Mouse (Mus musculus) splenic B cell, adult 2 months (primary cell): ENCODE results near the gene Arhgap24.

ENCODE experiments used
- DNase-seq: peaks from one replicate; pipeline ENCODE4 v3.0.0-alpha.2; 2011; ENCODE audit warnings: low read depth, low spot score
- H3K27me3 ChIP-seq: 2 replicates; pipeline ENCODE4 v1.6.1; 2012; ENCODE audit warnings: mild to moderate bottlenecking, low read length, moderate library complexity, mixed read lengths; ENCODE audit not compliant: control insufficient read depth, poor library complexity, insufficient read depth, severe bottlenecking
- H3K36me3 ChIP-seq: 2 replicates; pipeline ENCODE4 v1.6.1; 2012; ENCODE audit warnings: mild to moderate bottlenecking, low read length, moderate library complexity, mixed read lengths; ENCODE audit not compliant: control insufficient read depth, poor library complexity, insufficient read depth, severe bottlenecking

Gene Arhgap24

DNA sequence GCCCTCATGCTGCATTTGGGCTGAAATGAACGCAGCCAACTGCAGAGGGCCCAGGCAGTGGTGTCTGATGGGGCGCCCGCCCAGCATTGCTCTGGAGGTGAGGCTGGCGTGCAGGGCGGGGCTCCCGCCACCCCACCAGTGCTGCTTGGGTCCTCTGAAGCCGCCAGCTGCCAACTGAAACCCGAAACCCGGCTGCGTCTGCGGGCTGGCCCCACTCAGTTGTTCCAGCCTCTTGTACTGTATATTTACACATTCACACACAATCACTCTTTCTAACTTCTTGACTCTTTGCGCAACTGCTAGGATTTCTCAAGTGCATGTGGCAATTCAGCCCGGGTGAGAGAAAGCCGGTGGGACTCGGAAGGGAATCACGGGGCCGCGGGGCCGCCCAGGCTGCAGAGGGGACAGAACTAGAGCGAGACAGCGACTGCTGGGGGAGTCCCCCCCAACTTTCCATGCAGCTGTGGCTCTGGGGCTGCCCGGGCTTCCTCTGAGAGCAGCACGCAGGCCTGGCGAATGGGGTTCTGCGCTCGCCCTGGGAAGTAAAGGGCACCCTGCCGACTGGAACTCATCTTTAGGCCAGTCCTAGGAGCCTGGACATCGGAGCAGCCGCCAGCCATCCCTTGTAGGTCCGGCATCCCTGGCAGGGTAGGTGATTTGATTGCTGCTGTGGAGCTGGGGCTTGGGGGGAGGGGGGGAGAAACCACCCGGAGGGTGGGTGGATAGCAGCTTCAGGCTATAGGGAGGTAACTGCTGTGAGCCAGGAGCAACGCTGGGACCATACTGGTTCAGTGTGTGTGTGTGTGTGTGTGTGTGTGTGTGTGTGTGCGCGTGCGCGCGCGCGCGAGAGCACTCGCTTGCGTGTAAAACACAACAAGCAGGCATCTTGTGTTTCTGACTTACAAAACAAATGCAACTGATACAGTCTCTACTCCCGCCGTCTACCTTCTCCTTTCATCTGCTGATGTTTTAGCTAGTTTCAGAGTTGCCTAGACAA, at the start of gene Arhgap24:
Gene Arhgap24, plus strand, starts transcription at position 177 of the 997 bp plus-strand sequence.
- DNase-seq, result peak; percentile 83
- Histone ChIP-seq H3K27me3 (no peaks in the 10 kb centered on the region), H3K36me3 (no peaks in the 10 kb centered on the region)

DNA sequence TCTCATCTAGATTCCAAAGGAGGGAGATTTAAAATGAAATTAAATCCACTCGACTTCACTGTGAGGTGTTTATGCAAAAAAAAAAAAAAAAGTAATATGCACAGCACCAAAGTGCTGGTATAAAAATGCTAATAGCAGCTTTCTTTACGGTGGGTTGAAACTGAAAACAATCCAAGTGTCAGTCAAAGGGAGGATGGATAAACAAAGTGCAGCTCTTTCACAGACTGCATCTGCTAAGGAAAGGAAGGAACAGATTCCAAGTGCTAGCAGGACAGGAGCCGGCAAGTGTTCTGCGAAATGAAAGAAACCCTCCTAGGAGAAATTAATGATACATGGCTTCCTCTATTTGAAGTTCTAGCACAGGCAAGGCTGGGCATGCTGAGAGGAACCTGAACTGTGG, 47.0 kb upstream of the Arhgap24 start:
- no peak for DNase-seq
- Histone ChIP-seq H3K36me3 (no peaks in the 10 kb centered on the region), H3K27me3 (no peaks in the 10 kb centered on the region)

DNA sequence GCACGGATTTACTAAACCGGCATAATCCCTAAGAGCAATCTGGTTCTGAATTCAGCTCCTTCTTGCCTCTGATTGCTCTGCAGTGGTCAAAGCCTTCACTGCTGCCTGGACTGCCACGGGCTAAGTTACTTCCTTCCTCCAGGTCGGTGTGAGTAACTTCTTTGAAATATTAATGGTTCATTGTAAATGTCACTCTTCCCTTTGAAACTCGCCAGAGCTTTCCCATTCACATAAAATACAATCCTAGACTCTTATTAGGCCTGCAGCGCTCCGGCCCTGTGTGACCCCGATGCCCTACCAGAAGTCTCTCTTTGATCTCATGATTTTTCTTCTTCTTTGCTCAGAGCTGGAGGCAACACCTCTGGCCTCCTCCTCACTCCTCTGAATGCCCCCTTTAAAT, 44.6 kb upstream of the Arhgap24 start:
- H3K27me3 ChIP-seq, result no peaks in the 10 kb centered on the region
- no peak for DNase-seq
- no peaks in the 10 kb centered on the region for H3K36me3 ChIP-seq

DNA sequence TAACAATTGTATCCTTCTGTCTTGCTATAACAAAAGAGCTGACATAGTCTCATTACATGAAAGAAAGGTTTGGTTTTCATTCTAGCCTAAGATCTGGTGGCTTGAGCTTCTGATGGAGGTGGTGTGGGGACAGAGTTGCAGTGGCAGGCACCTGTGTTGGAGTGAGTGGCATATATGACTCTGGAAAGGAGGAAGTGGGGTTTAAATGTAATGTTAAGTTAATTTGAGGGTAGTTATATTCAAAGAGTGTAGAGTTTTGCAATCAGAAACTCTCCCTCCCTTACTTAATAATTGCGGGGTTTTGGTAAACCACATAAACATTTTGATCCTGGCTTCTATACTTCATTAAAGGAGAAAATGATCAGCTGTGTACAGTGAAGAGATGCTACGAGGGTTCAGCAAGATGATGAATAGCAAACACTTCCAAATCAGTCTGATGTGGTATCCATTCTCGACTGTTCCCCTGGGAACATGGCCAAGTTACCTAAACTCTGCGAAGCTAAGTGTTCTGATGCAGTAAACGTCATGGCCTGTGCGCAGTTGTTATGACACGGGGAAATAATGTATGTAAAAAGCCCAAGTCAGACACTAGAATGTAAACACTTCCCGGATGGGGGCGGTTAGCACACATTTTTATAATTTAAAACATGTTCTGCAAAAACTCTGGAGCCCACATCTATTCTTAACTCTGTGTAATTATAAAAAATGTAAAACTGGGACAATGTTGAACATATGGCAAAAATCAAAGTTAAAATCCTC, 41.9 kb upstream of the Arhgap24 start:
- DNase-seq, result no peak
- Histone ChIP-seq H3K27me3 (no peaks in the 10 kb centered on the region), H3K36me3 (no peaks in the 10 kb centered on the region)

DNA sequence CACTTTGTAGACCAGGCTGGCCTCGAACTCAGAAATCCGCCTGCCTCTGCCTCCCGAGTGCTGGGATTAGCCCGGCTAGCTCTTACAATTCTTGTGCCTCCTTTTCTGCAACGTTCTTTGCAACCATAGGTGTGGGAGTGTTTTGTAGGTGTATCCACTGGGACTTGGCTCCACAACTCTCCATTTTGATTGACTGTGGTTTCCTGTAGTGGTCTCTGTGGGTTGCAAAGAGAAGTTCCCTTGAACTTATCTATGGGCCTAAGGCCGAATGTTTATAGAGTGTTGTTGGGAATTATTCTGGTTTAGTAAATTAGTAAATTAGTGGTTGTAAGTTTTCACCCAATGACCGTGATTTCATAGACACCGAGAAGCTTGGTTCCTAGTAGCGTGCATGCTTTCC, 33.8 kb upstream of the Arhgap24 start:
- DNase-seq, result no peak
- Histone ChIP-seq H3K36me3 (no peaks in the 10 kb centered on the region), H3K27me3 (no peaks in the 10 kb centered on the region)

DNA sequence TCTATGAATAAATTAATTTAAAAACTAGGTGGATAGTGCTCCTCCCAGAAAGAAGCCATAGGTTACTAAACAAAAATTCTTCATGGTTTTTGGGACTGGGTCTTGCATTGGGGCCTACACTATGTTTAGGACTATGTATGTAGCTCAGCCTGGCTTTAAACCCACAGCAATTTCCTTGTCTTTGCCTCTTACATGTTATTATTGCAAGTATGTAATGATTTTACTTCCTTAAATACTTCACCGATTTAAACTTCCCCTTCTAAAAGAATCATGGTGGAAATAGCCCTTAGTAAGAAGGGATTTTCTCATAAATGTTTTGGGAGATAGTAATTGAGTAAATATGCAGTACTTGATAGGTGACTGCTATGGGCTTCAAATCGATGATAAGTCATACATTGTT, 30.3 kb upstream of the Arhgap24 start:
- peak; percentile 5 for DNase-seq
- no peaks in the 10 kb centered on the region for H3K27me3 ChIP-seq
- no peaks in the 10 kb centered on the region for H3K36me3 ChIP-seq

DNA sequence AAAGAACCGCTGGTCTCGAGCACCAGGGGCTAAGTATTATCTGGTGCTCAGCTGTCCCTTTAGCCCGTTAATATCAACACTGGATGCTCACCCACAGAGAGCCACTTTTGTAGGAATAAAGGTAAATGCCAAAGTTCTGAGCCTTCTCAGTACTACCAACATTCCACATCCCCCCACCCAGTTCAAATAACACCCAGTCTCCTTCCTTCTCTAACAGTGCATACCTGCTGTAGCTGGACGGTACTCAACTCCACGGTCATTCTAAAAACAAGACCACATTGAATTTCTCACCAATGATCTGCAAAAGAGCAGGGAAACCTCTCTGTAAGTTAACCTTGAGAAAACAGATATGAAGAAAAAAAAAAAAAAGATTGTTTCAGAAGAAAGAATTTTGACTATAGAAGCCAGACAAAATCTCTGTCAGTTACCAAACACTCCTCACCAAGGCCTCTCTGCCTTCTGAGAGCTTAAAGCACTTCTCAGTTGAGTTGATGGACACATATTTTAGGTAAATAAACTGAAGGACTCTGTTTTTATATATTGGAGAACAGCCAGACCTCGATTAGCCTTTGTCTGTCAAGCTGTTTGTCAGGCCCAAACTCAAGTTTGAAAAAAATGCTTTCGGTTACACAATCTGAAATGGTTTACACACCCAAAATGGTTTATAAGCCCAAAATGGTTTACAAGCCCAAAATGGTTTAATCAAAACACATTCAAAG, 29.0 kb upstream of the Arhgap24 start:
- Histone ChIP-seq H3K27me3 (no peaks in the 10 kb centered on the region), H3K36me3 (no peaks in the 10 kb centered on the region)
- DNase-seq, result no peak

DNA sequence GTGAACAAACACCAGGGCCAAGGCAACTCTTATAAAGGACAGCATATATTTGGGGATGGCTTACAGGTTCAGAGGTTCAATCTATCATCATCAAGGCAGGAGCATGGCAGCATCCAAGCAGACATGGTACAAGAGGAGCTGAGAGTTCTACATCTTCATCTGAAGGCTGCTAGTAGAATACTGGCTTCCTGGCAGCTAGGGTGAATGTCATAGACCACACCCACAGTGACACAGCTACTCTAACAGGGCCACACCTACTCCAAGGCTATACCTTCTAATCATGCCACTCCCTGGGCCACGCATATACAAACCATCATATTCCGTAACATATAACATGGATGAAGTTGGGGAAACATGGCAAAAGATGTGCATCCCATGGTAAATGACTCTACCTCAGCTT, 27.9 kb upstream of the Arhgap24 start:
- no peaks in the 10 kb centered on the region for H3K27me3 ChIP-seq
- H3K36me3 ChIP-seq, result no peaks in the 10 kb centered on the region
- no peak for DNase-seq

DNA sequence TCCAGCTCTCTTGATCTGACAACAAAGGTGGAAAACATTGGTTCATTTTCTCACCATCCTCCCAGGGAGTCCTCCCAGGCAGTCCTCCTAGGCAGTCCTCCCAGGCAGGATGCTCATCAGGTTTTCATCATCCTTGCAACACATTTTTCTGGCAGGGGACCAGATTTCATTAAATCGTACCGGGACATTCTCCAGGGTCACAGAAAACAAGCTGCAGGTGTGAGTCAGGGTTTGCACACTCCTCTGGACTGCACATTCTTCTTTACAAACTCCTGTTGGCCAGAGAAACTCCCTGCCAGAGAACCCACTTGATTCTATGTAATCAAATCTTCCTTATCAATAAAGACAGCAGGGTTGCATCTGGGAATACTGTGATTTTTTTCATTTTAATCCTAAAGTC, 25.9 kb upstream of the Arhgap24 start:
- DNase-seq, result no peak
- H3K36me3 ChIP-seq, result no peaks in the 10 kb centered on the region

DNA sequence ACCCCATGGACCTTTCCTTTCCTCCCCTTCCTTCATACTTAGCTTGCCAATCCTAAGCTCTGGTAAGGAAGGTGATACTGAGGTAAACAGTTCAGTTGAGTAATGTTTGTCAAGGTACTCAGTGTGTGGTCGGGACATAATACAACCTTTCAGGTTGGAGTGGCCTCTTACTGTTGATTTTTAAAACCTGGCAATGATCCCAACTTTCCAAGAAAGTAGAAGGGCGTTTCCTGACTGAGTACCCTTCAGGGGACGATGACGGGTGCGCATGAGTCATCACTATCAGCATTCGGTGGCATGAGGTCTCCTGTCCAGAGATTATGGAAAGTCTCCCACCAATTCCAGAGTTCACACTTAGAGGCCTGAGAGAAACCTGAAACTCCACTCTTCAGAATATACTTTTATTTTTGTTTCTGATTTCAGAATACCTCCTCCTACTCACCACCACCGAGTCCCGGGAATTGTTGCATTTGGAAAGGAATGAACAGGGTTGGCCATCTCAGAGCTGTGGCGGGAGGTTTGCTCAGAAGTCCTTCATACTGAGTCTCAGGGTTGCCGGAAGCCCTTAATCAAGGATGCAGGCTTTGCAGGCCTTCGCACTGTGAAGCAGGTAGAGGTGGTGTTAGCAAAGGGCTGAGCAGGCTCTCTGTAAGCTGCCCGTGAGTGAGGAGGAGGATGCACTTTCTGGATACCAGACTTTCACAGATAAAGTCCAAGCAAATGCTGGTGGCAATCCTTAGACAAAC, 20.6 kb upstream of the Arhgap24 start:
- no peaks in the 10 kb centered on the region for H3K27me3 ChIP-seq

More for the DNA sequence above, 25.9 kb upstream of the Arhgap24 start:
- H3K27me3 ChIP-seq, result no peaks in the 10 kb centered on the region

DNA sequence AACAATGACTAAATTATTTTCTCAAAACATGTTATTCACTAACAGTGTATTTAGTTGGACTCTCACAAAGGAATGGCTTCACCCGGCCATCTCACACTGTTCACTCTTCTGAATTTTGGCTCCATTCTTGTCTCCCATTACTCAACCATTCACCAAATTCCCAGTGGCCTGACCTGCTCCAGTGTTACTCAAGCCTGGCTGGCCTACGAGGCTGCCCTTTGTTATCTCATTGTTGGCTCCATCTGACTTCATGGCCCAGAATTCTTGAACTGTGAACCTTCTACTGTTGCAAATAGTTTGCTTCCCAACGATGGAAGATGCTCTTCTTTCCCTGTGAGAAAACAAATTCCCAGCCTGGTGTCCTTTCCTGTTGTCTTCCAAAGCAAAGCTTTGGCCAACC, 18.2 kb upstream of the Arhgap24 start:
- Histone ChIP-seq H3K27me3 (no peaks in the 10 kb centered on the region), H3K36me3 (no peaks in the 10 kb centered on the region)
- no peak for DNase-seq

More for the DNA sequence above, 20.6 kb upstream of the Arhgap24 start:
- H3K36me3 ChIP-seq, result no peaks in the 10 kb centered on the region
- DNase-seq, result no peak

DNA sequence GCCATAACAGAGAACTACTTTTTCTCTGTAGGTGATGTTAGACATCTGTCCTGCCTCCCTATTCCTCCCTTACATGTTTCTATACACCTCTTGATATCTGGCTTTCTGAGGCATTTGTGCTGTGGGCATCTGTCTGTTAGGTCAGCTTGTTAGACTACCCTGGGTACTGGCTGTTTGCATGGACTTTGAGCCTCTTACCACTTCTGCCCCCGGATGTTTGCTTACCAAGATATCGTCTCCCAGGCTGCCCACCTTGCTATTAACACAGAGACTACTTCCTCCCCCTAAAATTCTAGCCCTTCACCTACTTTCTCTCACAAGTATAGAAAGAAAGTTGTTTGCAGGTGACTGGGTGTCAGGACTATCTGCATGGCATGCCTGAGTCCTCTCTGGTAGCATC, 15.8 kb upstream of the Arhgap24 start:
- Histone ChIP-seq H3K36me3 (no peaks in the 10 kb centered on the region), H3K27me3 (no peaks in the 10 kb centered on the region)
- DNase-seq, result no peak

DNA sequence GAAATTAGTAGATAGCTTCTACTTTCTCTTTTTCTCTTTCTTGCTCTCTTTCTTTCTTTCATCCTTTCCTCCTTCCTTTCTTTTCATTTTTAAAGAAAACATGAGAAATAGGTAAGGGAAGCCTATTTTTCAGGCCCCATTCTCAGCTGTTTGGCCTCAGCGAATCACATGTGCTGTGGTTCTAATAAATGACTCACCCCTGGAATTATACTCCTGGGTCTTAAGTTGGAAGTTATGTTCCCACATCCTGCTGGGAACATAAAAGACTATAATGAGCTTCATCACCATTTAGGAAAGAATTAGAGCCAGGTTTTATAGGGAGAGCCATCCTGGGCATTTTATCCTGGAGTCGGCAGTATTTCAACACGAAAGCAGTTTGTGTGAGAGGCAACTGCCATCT, 12.9 kb upstream of the Arhgap24 start:
- DNase-seq, result no peak
- Histone ChIP-seq H3K27me3 (no peaks in the 10 kb centered on the region), H3K36me3 (no peaks in the 10 kb centered on the region)

DNA sequence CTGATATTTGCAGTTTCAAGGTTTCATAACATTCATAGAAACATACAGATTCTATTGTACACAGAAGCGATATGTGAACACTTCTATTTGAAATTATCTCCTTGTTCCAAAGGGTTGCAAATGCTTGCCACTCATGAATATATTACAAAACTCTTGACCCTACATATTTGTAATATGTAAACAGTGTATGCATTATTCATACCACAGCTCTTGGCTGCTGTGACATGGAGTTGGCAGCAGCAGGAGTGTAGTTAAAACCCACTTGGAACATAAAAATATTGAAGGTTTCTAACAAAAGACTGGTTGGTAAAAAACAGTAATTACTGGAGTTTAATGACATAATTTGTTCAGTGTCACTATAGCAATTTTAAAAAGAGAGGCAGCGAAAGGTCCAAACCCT, 10.9 kb upstream of the Arhgap24 start:
- DNase-seq, result no peak
- no peaks in the 10 kb centered on the region for H3K36me3 ChIP-seq
- H3K27me3 ChIP-seq, result no peaks in the 10 kb centered on the region
